Mouse (Mus musculus) G1E (cell line): ENCODE data around the gene March6. TPM values are rescaled to one million over a fixed set of nuclear protein-coding genes. Genes with fewer than 3 reads are reported as not detected.

Experiments
- ATAC-seq: 2 replicates; pipeline ENCODE4 v1.8.0; 2016; ENCODE audit warnings: mild to moderate bottlenecking; ENCODE audit not compliant: insufficient number of reproducible peaks, poor library complexity, low FRiP score, severe bottlenecking; ENCODE audit errors: extremely low read depth
- DNase-seq: peaks from one replicate; pipeline ENCODE4 v3.0.0; 2012; ENCODE audit warnings: low spot score
- H3K27me3 ChIP-seq: 2 replicates; pipeline ENCODE4 v1.6.1; 2012; ENCODE audit warnings: mild to moderate bottlenecking, low read length, inconsistent platforms; ENCODE audit not compliant: insufficient read depth
- H3K36me3 ChIP-seq: replicated peaks from 2 replicates; pipeline ENCODE3; 2012; ENCODE audit warnings: mild to moderate bottlenecking, inconsistent platforms
- H3K4me1 ChIP-seq: 2 replicates; pipeline ENCODE4 v1.6.1; 2012; ENCODE audit warnings: low read depth, low read length, inconsistent platforms, mixed read lengths; ENCODE audit not compliant: insufficient read depth
- H3K4me3 ChIP-seq: 2 replicates; pipeline ENCODE4 v1.5.1; 2012; ENCODE audit warnings: low read depth, mild to moderate bottlenecking, inconsistent platforms, low read length, moderate library complexity, mixed read lengths
- H3K9me3 ChIP-seq: replicated peaks from 2 replicates; pipeline ENCODE4 v1.6.1; 2012; ENCODE audit warnings: inconsistent platforms
- CTCF ChIP-seq: IDR thresholded peaks from 2 replicates; pipeline ENCODE4 v1.5.1; 2012; ENCODE audit warnings: low read depth, low read length, inconsistent platforms, mixed read lengths
- GATA1 ChIP-seq: IDR thresholded peaks from 2 replicates; pipeline ENCODE4 v1.6.1; 2012; ENCODE audit warnings: borderline replicate concordance, low read length, inconsistent platforms, mixed read lengths
- GATA2 ChIP-seq: IDR thresholded peaks from 2 replicates; pipeline ENCODE4 v1.6.1; 2012; ENCODE audit warnings: low read depth, low read length, inconsistent platforms, borderline replicate concordance
- POLR2AphosphoS5 ChIP-seq: IDR thresholded peaks from 2 replicates; pipeline ENCODE4 v1.6.1; 2012; ENCODE audit warnings: low read depth, low read length, inconsistent platforms; ENCODE audit not compliant: insufficient replicate concordance
- TAL1 ChIP-seq: conservative IDR thresholded peaks from 2 replicates; pipeline ENCODE4 v1.6.1; 2012; ENCODE audit warnings: low read depth, low read length, inconsistent platforms, mixed read lengths
- polyA plus RNA-seq: library from polyadenylated mRNA; stranded (reverse); fragments of >175 nt; gene quantifications from 2 replicates; pipeline ENCODE4 v1.2.3, GENCODE M21; 2012
- total RNA-seq, 2 experiments: library from RNA; stranded (forward) in 1 of 2; stranded (reverse) in 1 of 2; fragments of 200-1000 nt in 1 of 2; fragments of >200 nt in 1 of 2; fragmentation: Nextera tagmentation in 1 of 2; gene quantifications; 2 replicates each; pipeline ENCODE4 v1.2.3; 2014 to 2017

The March6 gene
- total and polyA plus RNA-seq, 3 experiments, result 44.3 to 64.9 (median 61.1) TPM

- no peak for TF ChIP-seq GATA2
- no peak for TF ChIP-seq CTCF
- no peak for TF ChIP-seq GATA1
- no peak for TF ChIP-seq POLR2AphosphoS5
- TF ChIP-seq TAL1, result no peak
- Histone ChIP-seq H3K36me3 (peaks cover 28% of the 10 kb centered on the region), H3K9me3 (no peaks in the 10 kb centered on the region), H3K27me3 (peaks cover 10% of the 10 kb centered on the region), H3K4me3 (peak within 1 kb of the TSS; percentile 83), H3K4me1 (peaks cover 50% of the 10 kb centered on the region)
- DNase-seq (peak; percentile 73), ATAC-seq (peak; percentile 77)
Observed at GRCm38 (mm10) chr15:31453098-31453916, 77.5 kb downstream of the March6 start, which contains the start of gene Ropn1l. Gene Ropn1l, minus strand, starts transcription at chr15:31453737.

GRCm38 (mm10) chr15:31452336-31453097 is 78.3 kb downstream of the March6 start:
- H3K36me3 ChIP-seq, result peaks cover 21% of the 10 kb centered on the region
- peaks cover 15% of the 10 kb centered on the region for H3K27me3 ChIP-seq
- H3K4me3 ChIP-seq, result peak overlapping the region; percentile 83; the same call in 1 of the 2 replicates
- no peaks in the 10 kb centered on the region for H3K9me3 ChIP-seq
- ATAC-seq (no peak), DNase-seq (no peak)
- peaks cover 50% of the 10 kb centered on the region for H3K4me1 ChIP-seq
- no peak for TF ChIP-seq GATA1
- no peak for TF ChIP-seq GATA2
- no peak for TF ChIP-seq CTCF
- no peak for TF ChIP-seq TAL1
- no peak for TF ChIP-seq POLR2AphosphoS5

DNA sequence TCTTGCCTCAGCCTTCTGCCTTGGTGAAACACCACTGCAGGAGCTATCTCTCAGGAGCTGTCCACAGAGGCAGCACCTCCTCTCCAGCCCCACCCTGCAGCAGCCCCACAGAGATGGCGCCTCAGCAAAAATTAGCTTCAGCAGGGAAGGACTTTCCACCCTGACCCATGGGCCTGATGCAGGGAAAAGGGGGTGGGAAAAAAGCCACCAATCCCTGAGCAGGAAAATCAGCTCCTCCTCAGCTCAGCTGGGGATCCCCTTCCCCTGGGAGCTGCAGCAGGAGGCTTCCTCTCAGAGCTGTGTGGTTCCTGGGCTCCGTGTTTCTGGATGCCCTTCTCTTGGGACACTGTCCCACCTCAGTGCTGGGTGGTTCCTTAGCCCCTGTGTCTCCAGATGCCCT is 81.1 kb downstream of the March6 start:
- Histone ChIP-seq H3K9me3 (no peaks in the 10 kb centered on the region), H3K27me3 (peaks cover 16% of the 10 kb centered on the region), H3K4me3 (no peak overlapping the region; the same call in 1 of the 2 replicates), H3K36me3 (peaks cover 3% of the 10 kb centered on the region), H3K4me1 (peaks cover 54% of the 10 kb centered on the region)
- no peak for DNase-seq
- TF ChIP-seq CTCF, result no peak
- TF ChIP-seq GATA1, result no peak
- TF ChIP-seq GATA2, result no peak
- no peak for TF ChIP-seq TAL1
- TF ChIP-seq POLR2AphosphoS5, result no peak
- 0 out of 2 replicates have a peak, but pooled peaks have one; percentile 16 for ATAC-seq

- Histone ChIP-seq H3K36me3 (no peaks in the 10 kb centered on the region), H3K9me3 (no peaks in the 10 kb centered on the region), H3K27me3 (peaks cover 16% of the 10 kb centered on the region), H3K4me1 (peaks cover 36% of the 10 kb centered on the region), H3K4me3 (no peak overlapping the region)
- TF ChIP-seq CTCF (no peak), TAL1 (no peak), GATA1 (no peak), POLR2AphosphoS5 (no peak), GATA2 (no peak)
- ATAC-seq, result no peak
- DNase-seq, result peak; percentile 15
Observed at GRCm38 (mm10) chr15:31447121-31447520, 83.7 kb downstream of the March6 start.

- H3K9me3 ChIP-seq, result no peaks in the 10 kb centered on the region
- H3K4me1 ChIP-seq, result peaks cover 29% of the 10 kb centered on the region
- no peaks in the 10 kb centered on the region for H3K36me3 ChIP-seq
- ATAC-seq (no peak), DNase-seq (no peak)
- peaks cover 2% of the 10 kb centered on the region; the same call in 1 of the 2 replicates for H3K27me3 ChIP-seq
- no peak overlapping the region for H3K4me3 ChIP-seq
- TF ChIP-seq GATA1, result no peak
- TF ChIP-seq TAL1, result no peak
- no peak for TF ChIP-seq CTCF
- TF ChIP-seq POLR2AphosphoS5, result no peak
Observed at GRCm38 (mm10) chr15:31442698-31443097, 88.2 kb downstream of the March6 start.

DNA sequence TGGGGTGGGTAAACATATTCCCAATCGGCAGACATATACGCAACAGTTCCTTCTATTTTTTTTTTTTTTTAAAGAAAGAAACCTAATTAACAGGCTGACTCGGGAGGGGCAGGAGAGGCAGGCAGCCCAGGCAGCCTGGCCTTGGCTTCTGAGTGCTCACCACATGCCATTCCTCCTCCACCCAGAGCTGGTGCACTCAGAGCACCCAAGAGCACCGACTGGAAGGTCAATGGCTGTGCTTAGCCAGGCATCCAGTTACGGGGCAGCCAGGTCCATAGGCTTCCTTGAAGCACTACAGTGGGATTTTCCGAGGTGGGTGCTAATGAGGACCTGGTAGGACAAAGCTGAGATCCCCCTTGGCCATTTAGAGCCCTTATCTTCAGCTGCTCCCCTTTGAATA is 88.9 kb downstream of the March6 start:
- Histone ChIP-seq H3K4me1 (peaks cover 27% of the 10 kb centered on the region), H3K27me3 (0 out of 2 replicates have a peak, but pooled peaks cover 2% of the 10 kb centered on the region), H3K36me3 (no peaks in the 10 kb centered on the region), H3K9me3 (no peaks in the 10 kb centered on the region), H3K4me3 (no peak overlapping the region)
- ATAC-seq (no peak), DNase-seq (no peak)
- TF ChIP-seq POLR2AphosphoS5 (no peak), GATA2 (no peak), TAL1 (no peak), GATA1 (no peak), CTCF (no peak)
